Mouse (Mus musculus): ENCODE measurements around the gene Tmem63b.
"Not testable (repeated sequence)": the region's sequence is repeated elsewhere in the genome, so short reads cannot be mapped to it uniquely, and the experiment has no call there.

GRCm38 (mm10) chr17:45623425-45623824, 63.3 kb downstream of the Tmem63b start:
- TF ChIP-seq CTCF, EP300 (IDR thresholded peaks at IDR 0.05): not testable (repeated sequence)

Measured in lung, postnatal 0 days (tissue).